Mouse (Mus musculus) ES-Bruce4 (cell line): ENCODE measurements around the gene Patj.

Experiments used
- CTCF ChIP-seq: IDR thresholded peaks from one replicate; pipeline ENCODE4 v1.8.1; 2011; ENCODE audit warnings: low read depth, low read length
- POLR2A ChIP-seq: IDR thresholded peaks from one replicate; pipeline ENCODE4 v1.8.1; 2011; ENCODE audit warnings: low read length; ENCODE audit not compliant: insufficient read depth

DNA sequence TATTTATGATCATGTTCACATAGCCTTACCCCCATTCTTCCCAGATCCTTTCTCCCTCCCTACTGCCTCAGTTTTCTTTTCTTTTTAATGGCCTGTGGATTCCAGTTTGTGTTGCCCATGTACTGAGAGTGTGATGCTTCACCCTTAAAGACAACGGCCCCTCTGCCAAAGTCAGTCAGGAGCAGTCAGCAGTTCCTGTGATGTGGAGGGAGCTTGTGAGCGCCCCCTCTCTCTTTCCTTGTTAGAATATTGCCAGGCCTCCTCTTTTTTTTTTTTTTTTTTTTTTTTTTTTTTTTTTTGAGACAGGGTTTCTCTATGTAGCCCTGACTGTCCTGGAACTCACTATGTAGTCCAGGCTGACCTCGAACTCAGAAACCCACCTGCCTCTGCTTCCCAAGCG lies 91.3 kb downstream of the Patj start:
- TF ChIP-seq CTCF (no peak), POLR2A (no peak)
